Mouse (Mus musculus): ENCODE results near the gene Tmco5. TPM values are rescaled to one million over a fixed set of nuclear protein-coding genes. Genes with fewer than 3 reads are reported as not detected.

Gene Tmco5
- polyA plus RNA-seq (2012; rRNA removed), result not detected in 2 replicates

GRCm38 (mm10) chr2:116878391-116878790 lies at the start of gene Tmco5:
TSS of gene Tmco5 (plus strand) at chr2:116878691.
- no peak for DNase-seq
- Histone ChIP-seq H3K4me3 (replicated peaks; ENCODE audit: insufficient read depth, low read depth, low read length) (no peak within 1 kb of the TSS), H3K27me3 (ENCODE audit: control insufficient read depth, insufficient read depth, low read length) (no peaks in the 10 kb centered on the region), H3K4me1 (ENCODE audit: control insufficient read depth, insufficient read depth, low read length) (no peaks in the 10 kb centered on the region), H3K27ac (ENCODE audit: insufficient read depth, low read length) (no peak within 1 kb of the TSS)
- TF ChIP-seq CTCF (IDR thresholded peaks at IDR 0.05; ENCODE audit: borderline replicate concordance, insufficient read depth, low read depth, low read length) (no peak), POLR2A (IDR thresholded peaks at IDR 0.05; ENCODE audit: borderline replicate concordance, insufficient read depth, low read length) (no peak)
- 92% methylated on average over 3 of the region's 3 CpGs for WGBS

GRCm38 (mm10) chr2:116831863-116832262 lies 46.6 kb upstream of the Tmco5 start:
- no peak for DNase-seq
- Histone ChIP-seq H3K4me1 (ENCODE audit: control insufficient read depth, insufficient read depth, low read length) (no peaks in the 10 kb centered on the region), H3K27ac (ENCODE audit: insufficient read depth, low read length) (no peak overlapping the region), H3K27me3 (ENCODE audit: control insufficient read depth, insufficient read depth, low read length) (no peaks in the 10 kb centered on the region), H3K4me3 (replicated peaks; ENCODE audit: insufficient read depth, low read depth, low read length) (no peak overlapping the region)
- 72% methylated on average over 11 of the region's 11 CpGs for WGBS
- no peak for TF ChIP-seq CTCF (IDR thresholded peaks at IDR 0.05; ENCODE audit: borderline replicate concordance, insufficient read depth, low read depth, low read length)
- no peak for TF ChIP-seq POLR2A (IDR thresholded peaks at IDR 0.05; ENCODE audit: borderline replicate concordance, insufficient read depth, low read length)

GRCm38 (mm10) chr2:116837829-116838228 lies 40.7 kb upstream of the Tmco5 start:
- 74% methylated on average over 3 of the region's 3 CpGs for WGBS
- H3K4me1 ChIP-seq (ENCODE audit: control insufficient read depth, insufficient read depth, low read length), result no peaks in the 10 kb centered on the region
- TF ChIP-seq POLR2A (IDR thresholded peaks at IDR 0.05; ENCODE audit: borderline replicate concordance, insufficient read depth, low read length) (no peak), CTCF (IDR thresholded peaks at IDR 0.05; ENCODE audit: borderline replicate concordance, insufficient read depth, low read depth, low read length) (no peak)
- H3K4me3 ChIP-seq (replicated peaks; ENCODE audit: insufficient read depth, low read depth, low read length), result no peak overlapping the region
- H3K27ac ChIP-seq (ENCODE audit: insufficient read depth, low read length), result no peak overlapping the region
- no peaks in the 10 kb centered on the region for H3K27me3 ChIP-seq (ENCODE audit: control insufficient read depth, insufficient read depth, low read length)
- no peak for DNase-seq

- no peak overlapping the region for H3K27ac ChIP-seq (ENCODE audit: insufficient read depth, low read length)
These were observed 39.8 kb upstream of the Tmco5 start for GRCm38 (mm10) chr2:116838538-116839197.

GRCm38 (mm10) chr2:116849980-116850636 lies 28.4 kb upstream of the Tmco5 start:
- no peak overlapping the region for H3K27ac ChIP-seq (ENCODE audit: insufficient read depth, low read length)
- no peak for DNase-seq
- no peaks in the 10 kb centered on the region for H3K4me1 ChIP-seq (ENCODE audit: control insufficient read depth, insufficient read depth, low read length)
- no peak overlapping the region for H3K4me3 ChIP-seq (replicated peaks; ENCODE audit: insufficient read depth, low read depth, low read length)
- H3K27me3 ChIP-seq (ENCODE audit: control insufficient read depth, insufficient read depth, low read length), result peaks cover 2% of the 10 kb centered on the region; the same call in 1 of the 2 replicates
- TF ChIP-seq POLR2A (IDR thresholded peaks at IDR 0.05; ENCODE audit: borderline replicate concordance, insufficient read depth, low read length) (no peak), CTCF (IDR thresholded peaks at IDR 0.05; ENCODE audit: borderline replicate concordance, insufficient read depth, low read depth, low read length) (no peak)
- WGBS, result 35% methylated on average over 20 of the region's 20 CpGs

More at GRCm38 (mm10) chr2:116838538-116839197, 39.8 kb upstream of the Tmco5 start:
- Histone ChIP-seq H3K4me3 (replicated peaks; ENCODE audit: insufficient read depth, low read depth, low read length) (no peak overlapping the region), H3K4me1 (ENCODE audit: control insufficient read depth, insufficient read depth, low read length) (no peaks in the 10 kb centered on the region), H3K27me3 (ENCODE audit: control insufficient read depth, insufficient read depth, low read length) (no peaks in the 10 kb centered on the region)
- WGBS, result 41% methylated on average over 8 of the region's 8 CpGs
- TF ChIP-seq CTCF (IDR thresholded peaks at IDR 0.05; ENCODE audit: borderline replicate concordance, insufficient read depth, low read depth, low read length) (peak; percentile 51; the same call in 1 of the 2 replicates), POLR2A (IDR thresholded peaks at IDR 0.05; ENCODE audit: borderline replicate concordance, insufficient read depth, low read length) (no peak)
- peak; percentile 12 to 18 for DNase-seq

- TF ChIP-seq CTCF (IDR thresholded peaks at IDR 0.05; ENCODE audit: borderline replicate concordance, insufficient read depth, low read depth, low read length) (no peak), POLR2A (IDR thresholded peaks at IDR 0.05; ENCODE audit: borderline replicate concordance, insufficient read depth, low read length) (no peak)
- peaks cover 2% of the 10 kb centered on the region; the same call in 1 of the 2 replicates for H3K27me3 ChIP-seq (ENCODE audit: control insufficient read depth, insufficient read depth, low read length)
- DNase-seq, result no peak
- H3K4me1 ChIP-seq (ENCODE audit: control insufficient read depth, insufficient read depth, low read length), result no peaks in the 10 kb centered on the region
- no peak overlapping the region for H3K27ac ChIP-seq (ENCODE audit: insufficient read depth, low read length)
- H3K4me3 ChIP-seq (replicated peaks; ENCODE audit: insufficient read depth, low read depth, low read length), result no peak overlapping the region
- 79% methylated on average over 4 of the region's 4 CpGs for WGBS
These were observed 27.1 kb upstream of the Tmco5 start for GRCm38 (mm10) chr2:116851356-116851755.

- H3K4me1 ChIP-seq (ENCODE audit: control insufficient read depth, insufficient read depth, low read length), result no peaks in the 10 kb centered on the region
- TF ChIP-seq CTCF (IDR thresholded peaks at IDR 0.05; ENCODE audit: borderline replicate concordance, insufficient read depth, low read depth, low read length) (no peak), POLR2A (IDR thresholded peaks at IDR 0.05; ENCODE audit: borderline replicate concordance, insufficient read depth, low read length) (no peak)
- H3K27me3 ChIP-seq (ENCODE audit: control insufficient read depth, insufficient read depth, low read length), result peaks cover 2% of the 10 kb centered on the region; the same call in 1 of the 2 replicates
- WGBS, result 5% methylated on average over 5 of the region's 5 CpGs
- no peak overlapping the region for H3K27ac ChIP-seq (ENCODE audit: insufficient read depth, low read length)
- peak; percentile 11 to 44 for DNase-seq
- H3K4me3 ChIP-seq (replicated peaks; ENCODE audit: insufficient read depth, low read depth, low read length), result no peak overlapping the region
These were observed 26.2 kb upstream of the Tmco5 start for GRCm38 (mm10) chr2:116852249-116852648.

- H3K27ac ChIP-seq (ENCODE audit: insufficient read depth, low read length), result no peak overlapping the region
- H3K4me1 ChIP-seq (ENCODE audit: control insufficient read depth, insufficient read depth, low read length), result no peaks in the 10 kb centered on the region
- no peak for DNase-seq
- TF ChIP-seq CTCF (IDR thresholded peaks at IDR 0.05; ENCODE audit: borderline replicate concordance, insufficient read depth, low read depth, low read length) (no peak), POLR2A (IDR thresholded peaks at IDR 0.05; ENCODE audit: borderline replicate concordance, insufficient read depth, low read length) (no peak)
- H3K4me3 ChIP-seq (replicated peaks; ENCODE audit: insufficient read depth, low read depth, low read length), result no peak overlapping the region
- 74% methylated on average over 6 of the region's 6 CpGs for whole genome bisulfite sequencing
- H3K27me3 ChIP-seq (ENCODE audit: control insufficient read depth, insufficient read depth, low read length), result no peaks in the 10 kb centered on the region
These were observed 19.8 kb upstream of the Tmco5 start for GRCm38 (mm10) chr2:116858703-116859102.

Data from cerebellum, adult 2 months (tissue).